Mouse (Mus musculus) testis, adult 2 months (tissue): ENCODE measurements around the gene Cd37.

Source experiments
- CTCF ChIP-seq: fragments of 200-500 bp; IDR thresholded peaks from 2 replicates; pipeline ENCODE4 v1.5.1; 2012; ENCODE audit warnings: low read depth, mild to moderate bottlenecking, inconsistent platforms, low read length, moderate library complexity; ENCODE audit not compliant: control insufficient read depth, insufficient read depth, insufficient replicate concordance
- POLR2A ChIP-seq: fragments of 200-500 bp; IDR thresholded peaks from 2 replicates; pipeline ENCODE4 v1.6.1; 2012; ENCODE audit warnings: low read depth, mild to moderate bottlenecking, inconsistent platforms, low read length, moderate library complexity; ENCODE audit not compliant: control insufficient read depth

- no peak for TF ChIP-seq POLR2A
- TF ChIP-seq CTCF: no peak
Measured at GRCm38 (mm10) chr7:45183672-45184071, 55.2 kb downstream of the Cd37 start.
